Mouse (Mus musculus) lung, postnatal 10 days (tissue): ENCODE measurements around the gene Tmem79.
A peak's percentile ranks its signal among the peaks of the same experiment; 100 is the strongest.
"Not testable (repeated sequence)": the region's sequence is repeated elsewhere in the genome, so short reads cannot be mapped to it uniquely, and the experiment has no call there.

Experiments
- DNase-seq: peaks from one replicate; pipeline ENCODE4 v3.0.0; 2021

Gene Tmem79

GRCm38 (mm10) chr3:88352907-88353306 is 17.0 kb upstream of the Tmem79 start:
- DNase-seq = no peak

GRCm38 (mm10) chr3:88350732-88351131 is 14.8 kb upstream of the Tmem79 start:
- DNase-seq = no peak

GRCm38 (mm10) chr3:88339006-88339405 is 3.1 kb upstream of the Tmem79 start:
- no peak for DNase-seq

GRCm38 (mm10) chr3:88338316-88338715 is 2.4 kb upstream of the Tmem79 start:
- DNase-seq = no peak

- no peak for DNase-seq
These were observed 1.5 kb upstream of the Tmem79 start for GRCm38 (mm10) chr3:88337367-88338020.

GRCm38 (mm10) chr3:88335436-88336053 is 403 bp downstream of the Tmem79 start:
- DNase-seq = no peak

GRCm38 (mm10) chr3:88334902-88335435 is 979 bp downstream of the Tmem79 start:
- no peak for DNase-seq

- DNase-seq = peak; percentile 47
These were observed 1.8 kb downstream of the Tmem79 start for GRCm38 (mm10) chr3:88334029-88334658.

- DNase-seq = peak; percentile 60
These were observed 4.7 kb downstream of the Tmem79 start for GRCm38 (mm10) chr3:88331282-88331681.

GRCm38 (mm10) chr3:88328956-88329355 is 7.0 kb downstream of the Tmem79 start:
- no peak for DNase-seq

GRCm38 (mm10) chr3:88324951-88325405 is 11.0 kb downstream of the Tmem79 start, which contains the start of gene Glmp:
Gene Glmp (plus strand): TSS chr3:88325023.
- DNase-seq = peak; percentile 77

- DNase-seq = no peak
These were observed 36.8 kb downstream of the Tmem79 start for GRCm38 (mm10) chr3:88299172-88299571.

GRCm38 (mm10) chr3:88297321-88297851 is 38.6 kb downstream of the Tmem79 start:
- no peak for DNase-seq

- peak; percentile 99 for DNase-seq
These were observed 39.2 kb downstream of the Tmem79 start, which contains the start of the genes Tsacc and Cct3 for GRCm38 (mm10) chr3:88296561-88297318. Gene Tsacc (minus strand): TSS chr3:88296999. Gene Cct3 (plus strand): TSS chr3:88297116.

GRCm38 (mm10) chr3:88296110-88296560 is 39.8 kb downstream of the Tmem79 start:
- no peak for DNase-seq

GRCm38 (mm10) chr3:88295272-88295671 is 40.7 kb downstream of the Tmem79 start:
- not testable (repeated sequence) for DNase-seq

GRCm38 (mm10) chr3:88291970-88292369 is 44.0 kb downstream of the Tmem79 start:
- DNase-seq = peak; percentile 27

GRCm38 (mm10) chr3:88288133-88288713 is 47.7 kb downstream of the Tmem79 start:
- peak; percentile 39 for DNase-seq

GRCm38 (mm10) chr3:88287110-88287509 is 48.8 kb downstream of the Tmem79 start, which contains the start of gene Gm38392:
Gene Gm38392 (minus strand): TSS chr3:88287210.
- DNase-seq = no peak

- DNase-seq = not testable (repeated sequence)
These were observed 50.4 kb downstream of the Tmem79 start for GRCm38 (mm10) chr3:88285565-88285895.

- not testable (repeated sequence) for DNase-seq
These were observed 51.0 kb downstream of the Tmem79 start for GRCm38 (mm10) chr3:88284815-88285564.
